Mouse (Mus musculus) liver, adult 2 months (tissue): ENCODE results near the gene Dupd1.

ENCODE experiments used
- CTCF ChIP-seq: fragments of 200-500 bp; IDR thresholded peaks from 2 replicates; pipeline ENCODE4 v1.5.1; 2011; ENCODE audit warnings: low read depth, low read length, control low read depth
- POLR2A ChIP-seq: fragments of 200-500 bp; IDR thresholded peaks from 2 replicates; pipeline ENCODE4 v1.6.1; 2011; ENCODE audit warnings: low read length, control low read depth; ENCODE audit not compliant: insufficient read depth; ENCODE audit errors: extremely low read depth

DNA sequence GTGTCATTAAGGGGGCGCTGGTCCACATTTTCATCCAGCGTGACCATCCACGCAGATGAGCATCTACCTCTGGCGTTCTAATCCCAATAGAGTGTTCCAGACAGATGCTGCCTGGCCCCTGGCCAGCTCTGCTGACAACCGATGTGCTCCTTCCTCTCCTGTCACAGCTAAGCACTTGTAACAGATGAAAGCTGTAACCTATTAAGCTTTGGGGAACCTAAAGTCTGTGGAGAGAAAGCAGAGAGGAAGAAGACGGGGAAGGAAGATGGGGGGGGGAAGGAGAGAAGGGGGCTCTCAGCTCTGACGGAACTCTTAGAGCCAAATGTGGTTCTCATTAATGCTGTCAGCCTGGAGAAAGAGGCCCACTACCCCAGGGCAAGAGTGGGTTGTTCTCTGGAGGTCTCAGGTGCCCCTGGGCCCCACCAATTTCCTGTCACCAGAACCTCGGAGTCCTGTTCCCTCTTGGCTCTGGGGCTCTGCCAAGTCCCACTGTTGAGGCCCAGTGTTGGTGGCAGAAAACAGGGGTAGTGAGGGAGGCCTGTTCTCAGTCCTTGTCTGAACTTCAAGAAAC lies 34.7 kb downstream of the Dupd1 start:
- TF ChIP-seq CTCF (no peak), POLR2A (no peak)
